Mouse (Mus musculus) limb, embryonic 13.5 days (tissue): ENCODE results near the gene Cltrn. TPM values are rescaled to one million over a fixed set of nuclear protein-coding genes. Genes with fewer than 3 reads are reported as not detected.

ENCODE experiments used
- ATAC-seq: fragments of 200-750 bp; cut with Nextera tagmentation; 2 replicates; pipeline ENCODE4 v1.8.0; 2017; ENCODE audit warnings: low read depth, moderate number of reproducible peaks, moderate TSS enrichment; ENCODE audit not compliant: low FRiP score
- H3K27ac ChIP-seq: fragments of 300-500 bp; sonication (generic); 2 replicates; pipeline ENCODE4 v1.5.1; 2015; ENCODE audit warnings: inconsistent platforms, mild to moderate bottlenecking, moderate library complexity
- H3K27me3 ChIP-seq: fragments of 300-500 bp; sonication (generic); 2 replicates; pipeline ENCODE4 v1.6.1; 2015; ENCODE audit warnings: mild to moderate bottlenecking, inconsistent platforms
- H3K36me3 ChIP-seq: fragments of 300-500 bp; sonication (generic); 2 replicates; pipeline ENCODE4 v1.6.1; 2015; ENCODE audit warnings: inconsistent platforms, mild to moderate bottlenecking, moderate library complexity
- H3K4me1 ChIP-seq: fragments of 300-500 bp; sonication (generic); 2 replicates; pipeline ENCODE4 v1.6.1; 2015; ENCODE audit warnings: inconsistent platforms
- H3K4me2 ChIP-seq: fragments of 300-500 bp; sonication (generic); replicated peaks from 2 replicates; pipeline ENCODE4 v1.6.1; 2015; ENCODE audit warnings: inconsistent platforms, mild to moderate bottlenecking, moderate library complexity
- H3K4me3 ChIP-seq: fragments of 300-500 bp; sonication (generic); 2 replicates; pipeline ENCODE4 v1.5.1; 2015; ENCODE audit warnings: moderate library complexity, mild to moderate bottlenecking, inconsistent platforms
- H3K9ac ChIP-seq: fragments of 300-500 bp; sonication (generic); 2 replicates; pipeline ENCODE4 v1.6.1; 2015; ENCODE audit warnings: mild to moderate bottlenecking, inconsistent platforms
- H3K9me3 ChIP-seq: fragments of 300-500 bp; sonication (generic); 2 replicates; pipeline ENCODE4 v1.6.1; 2016; ENCODE audit warnings: inconsistent platforms
- WGBS: fragments of 180-500 bp; shearing (Covaris S2); methylation state at CpG from one replicate; pipeline ENCODE4 v1.1.7; 2015; 5-methylcytosine and 5-hydroxymethylcytosine counted together
- polyA plus RNA-seq: library from polyadenylated mRNA; unstranded; fragments of >200 nt; fragmentation: Nextera tagmentation; extraction: Ambion mirVana; gene quantifications from 2 replicates; pipeline ENCODE4 v1.2.1, GENCODE M21; 2015

Gene Cltrn
- 0.19 TPM in 1 of 2 replicates, not detected in the other for polyA plus RNA-seq

DNA sequence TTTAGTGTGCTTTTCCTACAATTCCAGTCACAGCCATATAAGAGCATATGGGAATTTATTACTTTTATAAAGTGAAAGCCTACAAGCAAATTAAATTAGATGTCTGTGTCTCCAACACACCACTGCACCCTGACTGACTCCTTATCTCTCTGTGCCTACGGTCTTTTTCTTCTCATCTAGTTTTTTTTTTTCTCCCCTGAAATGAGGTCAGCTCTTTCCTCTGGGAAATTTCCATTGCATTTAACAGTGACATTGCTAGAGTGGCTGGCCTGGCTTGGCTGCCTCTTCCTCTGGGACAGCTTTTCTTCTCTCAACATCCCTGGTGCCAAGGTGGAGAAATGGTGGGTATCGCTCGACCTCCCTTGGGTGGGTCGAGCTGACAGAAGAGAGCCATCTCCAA, at the start of gene Cltrn:
TSS of gene Cltrn (plus strand) at position 249 of the 400 bp plus-strand sequence.
- no peak for ATAC-seq
- Histone ChIP-seq H3K4me2 (no peak within 1 kb of the TSS), H3K36me3 (no peaks in the 10 kb centered on the region), H3K4me3 (no peak within 1 kb of the TSS), H3K4me1 (no peaks in the 10 kb centered on the region), H3K9me3 (no peaks in the 10 kb centered on the region), H3K27me3 (peaks cover 37% of the 10 kb centered on the region), H3K27ac (no peak within 1 kb of the TSS), H3K9ac (no peak within 1 kb of the TSS)
- WGBS = 81% methylated on average over 4 of the region's 4 CpGs

DNA sequence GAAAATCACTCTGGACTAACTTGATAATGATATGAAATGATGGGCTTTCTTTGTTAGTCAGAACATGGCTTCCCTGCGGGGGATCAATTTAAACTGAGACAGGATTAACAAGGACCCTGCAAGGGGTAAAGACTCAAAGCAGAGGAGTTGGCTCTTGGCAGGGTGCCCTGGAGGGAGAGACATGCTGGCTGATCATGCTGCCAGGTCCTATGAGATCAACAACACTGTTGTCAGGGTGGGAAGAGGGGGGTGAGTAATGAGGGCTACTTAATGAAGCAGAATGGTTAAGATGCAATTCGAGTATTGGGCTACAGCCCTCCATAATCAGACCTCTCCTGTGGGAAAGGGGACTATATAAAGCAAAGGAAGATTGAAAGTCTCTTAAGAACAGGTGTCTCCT, 49.7 kb upstream of the Cltrn start:
- H3K36me3 ChIP-seq = no peaks in the 10 kb centered on the region
- H3K9me3 ChIP-seq = no peaks in the 10 kb centered on the region
- peaks cover 17% of the 10 kb centered on the region; the same call in 1 of the 2 replicates for H3K27me3 ChIP-seq
- no peak overlapping the region for H3K4me2 ChIP-seq
- no peak overlapping the region for H3K4me3 ChIP-seq
- H3K4me1 ChIP-seq = no peaks in the 10 kb centered on the region
- no peak for ATAC-seq
- 49% methylated on average over 2 of the region's 2 CpGs for WGBS
- H3K9ac ChIP-seq = no peak overlapping the region
- no peak overlapping the region for H3K27ac ChIP-seq

DNA sequence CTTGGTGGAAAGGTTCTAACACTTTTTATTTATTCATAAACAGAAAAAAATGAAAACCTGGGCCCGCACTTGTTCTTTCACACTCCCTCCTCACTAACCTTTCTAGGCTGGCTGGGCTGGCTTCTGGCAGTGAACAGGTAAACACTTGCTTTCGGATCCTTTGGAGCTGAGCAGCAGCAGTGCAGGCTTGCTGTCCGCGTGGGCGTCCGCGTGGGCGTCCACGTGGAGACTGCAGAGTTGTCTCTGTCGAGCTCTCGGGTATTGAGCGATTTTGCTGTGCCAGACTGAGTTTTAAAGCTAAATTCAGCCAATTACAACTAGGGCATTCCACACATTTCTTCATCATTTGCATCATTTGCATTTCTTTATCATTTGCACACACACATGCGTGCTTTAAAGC, 46.6 kb upstream of the Cltrn start:
- WGBS = 63% methylated on average over 13 of the region's 13 CpGs
- H3K27ac ChIP-seq = no peak overlapping the region
- H3K27me3 ChIP-seq = peaks cover 23% of the 10 kb centered on the region; the same call in 1 of the 2 replicates
- H3K9me3 ChIP-seq = no peaks in the 10 kb centered on the region
- no peak overlapping the region for H3K4me3 ChIP-seq
- H3K9ac ChIP-seq = no peak overlapping the region
- no peaks in the 10 kb centered on the region for H3K36me3 ChIP-seq
- no peak for ATAC-seq
- no peaks in the 10 kb centered on the region for H3K4me1 ChIP-seq
- H3K4me2 ChIP-seq = no peak overlapping the region

DNA sequence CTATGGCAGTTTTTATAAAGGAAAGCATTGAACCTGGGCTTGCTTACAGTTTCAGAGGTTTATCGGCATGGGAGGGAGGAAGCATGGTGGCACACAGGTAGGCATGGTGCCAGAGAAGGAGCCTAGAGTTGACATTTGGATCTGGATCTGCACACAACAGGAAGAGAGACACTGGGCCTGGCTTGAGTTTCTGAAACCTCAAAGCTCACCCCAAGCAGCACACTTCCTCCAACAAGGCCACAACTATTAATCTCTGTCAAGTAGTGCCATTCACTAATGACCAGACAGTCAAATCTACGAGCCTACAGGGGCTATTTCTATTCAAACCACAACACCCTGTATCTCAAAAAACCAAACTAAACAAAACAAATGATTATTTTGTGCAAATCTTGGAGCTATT, 41.9 kb upstream of the Cltrn start:
- H3K27ac ChIP-seq = no peak overlapping the region
- 70% methylated on average over 2 of the region's 2 CpGs for WGBS
- no peaks in the 10 kb centered on the region for H3K9me3 ChIP-seq
- H3K27me3 ChIP-seq = peaks cover 14% of the 10 kb centered on the region; the same call in 1 of the 2 replicates
- H3K36me3 ChIP-seq = no peaks in the 10 kb centered on the region
- no peaks in the 10 kb centered on the region for H3K4me1 ChIP-seq
- H3K4me2 ChIP-seq = no peak overlapping the region
- ATAC-seq = no peak
- no peak overlapping the region for H3K4me3 ChIP-seq
- H3K9ac ChIP-seq = no peak overlapping the region

DNA sequence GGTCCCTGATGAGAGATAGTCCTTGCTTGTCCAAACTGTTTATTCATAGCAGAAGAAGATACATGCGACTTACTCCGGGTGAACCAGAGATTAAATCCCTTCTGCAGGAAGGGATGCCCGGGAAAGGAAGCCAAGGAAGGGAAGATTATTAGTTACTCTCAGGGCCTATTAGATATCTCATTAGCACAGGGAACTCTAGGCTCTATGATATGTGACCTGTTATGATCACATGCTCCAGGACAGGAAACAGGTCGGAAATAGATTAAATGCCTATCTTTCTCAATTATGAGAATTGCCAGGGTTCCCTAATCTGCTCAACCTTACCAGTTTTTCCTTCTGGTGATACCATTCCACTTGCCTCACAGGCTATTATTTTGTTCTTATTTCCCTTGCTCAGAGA, 32.9 kb upstream of the Cltrn start:
- Histone ChIP-seq H3K4me2 (no peak overlapping the region), H3K9me3 (no peaks in the 10 kb centered on the region), H3K36me3 (no peaks in the 10 kb centered on the region), H3K4me3 (no peak overlapping the region), H3K27ac (no peak overlapping the region), H3K27me3 (peaks cover 16% of the 10 kb centered on the region; the same call in 1 of the 2 replicates), H3K4me1 (no peaks in the 10 kb centered on the region), H3K9ac (no peak overlapping the region)
- 91% methylated on average over 4 of the region's 4 CpGs for WGBS
- ATAC-seq = no peak

DNA sequence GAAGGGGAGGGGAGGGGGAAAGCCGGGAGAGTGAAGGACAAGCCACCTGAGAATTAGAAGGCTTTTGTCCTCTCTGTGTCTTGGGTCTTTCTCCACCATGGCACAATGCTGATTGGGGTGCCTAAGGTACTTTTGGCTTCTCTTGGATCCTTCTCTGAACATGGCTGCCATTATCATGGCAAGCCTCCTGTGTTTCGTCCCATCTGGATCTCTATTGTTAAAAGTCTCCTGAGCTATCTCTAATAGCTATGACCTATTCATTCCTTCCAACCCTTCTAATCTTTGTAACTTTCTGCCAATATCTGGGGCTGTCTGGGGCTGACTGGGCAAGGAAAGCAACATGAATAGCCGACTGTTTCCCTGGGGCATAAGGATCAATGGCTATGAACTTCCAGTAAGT, 30.1 kb upstream of the Cltrn start:
- no peak for ATAC-seq
- Histone ChIP-seq H3K4me3 (no peak overlapping the region), H3K4me2 (no peak overlapping the region), H3K36me3 (no peaks in the 10 kb centered on the region), H3K27me3 (peaks cover 23% of the 10 kb centered on the region; the same call in 1 of the 2 replicates), H3K27ac (no peak overlapping the region), H3K9me3 (no peaks in the 10 kb centered on the region), H3K9ac (no peak overlapping the region), H3K4me1 (no peaks in the 10 kb centered on the region)
- 81% methylated on average over 3 of the region's 3 CpGs for WGBS

DNA sequence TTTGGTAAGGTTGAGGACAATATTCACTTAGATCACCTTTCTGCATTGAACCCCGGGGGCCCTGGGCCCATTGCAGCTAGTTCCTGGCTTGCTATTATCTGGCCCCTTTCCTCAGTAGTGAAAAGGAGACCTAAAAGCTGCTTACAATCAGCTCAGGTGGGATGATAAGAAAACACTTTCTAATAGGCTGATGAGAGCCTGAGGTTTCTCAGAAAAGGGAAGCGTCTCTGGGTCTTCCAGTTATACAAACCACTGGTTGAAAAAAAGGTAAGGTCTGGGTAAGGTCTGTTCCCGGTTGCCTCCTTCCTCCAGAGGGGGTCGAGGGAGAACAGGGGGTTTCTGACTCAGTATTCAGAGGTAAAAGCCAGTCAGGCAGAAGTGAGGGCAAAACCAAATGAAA, 29.6 kb upstream of the Cltrn start:
- peaks cover 21% of the 10 kb centered on the region; the same call in 1 of the 2 replicates for H3K27me3 ChIP-seq
- 67% methylated on average over 4 of the region's 4 CpGs for WGBS
- no peak overlapping the region for H3K27ac ChIP-seq

DNA sequence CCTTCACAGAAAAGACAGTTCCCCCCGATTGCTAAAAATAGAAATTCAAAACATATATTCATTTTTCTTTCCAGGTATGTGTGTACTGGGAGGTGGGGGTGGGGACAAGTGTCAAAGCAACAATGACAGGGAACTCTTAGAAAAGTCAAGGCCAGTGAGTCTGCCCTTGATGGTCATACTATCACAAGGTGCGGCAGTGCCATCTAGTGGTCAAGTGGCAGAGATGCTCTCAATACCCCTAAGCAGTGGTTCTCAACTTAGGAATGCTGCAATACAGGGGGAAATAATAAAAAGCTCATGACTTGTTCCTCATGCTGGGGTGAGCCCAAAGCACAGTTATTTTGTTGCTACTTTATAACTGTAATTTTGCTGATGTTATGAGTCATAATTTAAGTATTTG, 22.4 kb upstream of the Cltrn start:
- Histone ChIP-seq H3K4me3 (no peak overlapping the region), H3K27me3 (peaks cover 3% of the 10 kb centered on the region; the same call in 1 of the 2 replicates), H3K9me3 (no peaks in the 10 kb centered on the region), H3K27ac (no peak overlapping the region), H3K4me2 (no peak overlapping the region), H3K36me3 (no peaks in the 10 kb centered on the region), H3K4me1 (no peaks in the 10 kb centered on the region), H3K9ac (no peak overlapping the region)
- ATAC-seq = 0 out of 2 replicates have a peak, but pooled peaks have one; percentile 54
- 19% methylated on average over 2 of the region's 2 CpGs for WGBS

More for the DNA sequence above, 29.6 kb upstream of the Cltrn start:
- ATAC-seq = no peak
- Histone ChIP-seq H3K4me2 (no peak overlapping the region), H3K36me3 (no peaks in the 10 kb centered on the region), H3K4me1 (no peaks in the 10 kb centered on the region), H3K9me3 (no peaks in the 10 kb centered on the region), H3K9ac (no peak overlapping the region), H3K4me3 (no peak overlapping the region)

DNA sequence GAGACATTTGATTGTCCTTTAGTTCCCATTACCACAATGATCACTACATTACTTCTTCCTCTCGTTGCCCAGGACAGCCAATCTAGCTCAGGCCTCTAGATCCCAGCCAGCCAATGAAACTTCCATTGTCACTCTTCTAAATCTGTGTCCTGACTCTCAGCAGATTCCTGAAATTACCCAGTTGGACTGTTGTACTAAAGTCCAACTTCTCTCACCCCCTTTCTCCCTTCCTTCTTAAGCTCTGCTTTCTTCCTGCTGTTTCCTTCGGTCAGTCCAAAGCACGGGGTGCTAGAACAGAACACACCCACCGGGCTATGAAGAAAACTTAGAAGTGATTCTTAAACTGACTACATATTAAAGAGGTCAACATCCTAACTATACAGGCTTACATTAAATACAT, 19.7 kb upstream of the Cltrn start:
- WGBS = 88% methylated on average over 4 of the region's 4 CpGs
- no peak overlapping the region for H3K9ac ChIP-seq
- H3K9me3 ChIP-seq = no peaks in the 10 kb centered on the region
- ATAC-seq = no peak
- H3K4me3 ChIP-seq = no peak overlapping the region
- no peaks in the 10 kb centered on the region for H3K4me1 ChIP-seq
- H3K27ac ChIP-seq = no peak overlapping the region
- H3K36me3 ChIP-seq = peaks cover 10% of the 10 kb centered on the region; the same call in 1 of the 2 replicates
- H3K4me2 ChIP-seq = no peak overlapping the region
- no peaks in the 10 kb centered on the region; the same call in 1 of the 2 replicates for H3K27me3 ChIP-seq

DNA sequence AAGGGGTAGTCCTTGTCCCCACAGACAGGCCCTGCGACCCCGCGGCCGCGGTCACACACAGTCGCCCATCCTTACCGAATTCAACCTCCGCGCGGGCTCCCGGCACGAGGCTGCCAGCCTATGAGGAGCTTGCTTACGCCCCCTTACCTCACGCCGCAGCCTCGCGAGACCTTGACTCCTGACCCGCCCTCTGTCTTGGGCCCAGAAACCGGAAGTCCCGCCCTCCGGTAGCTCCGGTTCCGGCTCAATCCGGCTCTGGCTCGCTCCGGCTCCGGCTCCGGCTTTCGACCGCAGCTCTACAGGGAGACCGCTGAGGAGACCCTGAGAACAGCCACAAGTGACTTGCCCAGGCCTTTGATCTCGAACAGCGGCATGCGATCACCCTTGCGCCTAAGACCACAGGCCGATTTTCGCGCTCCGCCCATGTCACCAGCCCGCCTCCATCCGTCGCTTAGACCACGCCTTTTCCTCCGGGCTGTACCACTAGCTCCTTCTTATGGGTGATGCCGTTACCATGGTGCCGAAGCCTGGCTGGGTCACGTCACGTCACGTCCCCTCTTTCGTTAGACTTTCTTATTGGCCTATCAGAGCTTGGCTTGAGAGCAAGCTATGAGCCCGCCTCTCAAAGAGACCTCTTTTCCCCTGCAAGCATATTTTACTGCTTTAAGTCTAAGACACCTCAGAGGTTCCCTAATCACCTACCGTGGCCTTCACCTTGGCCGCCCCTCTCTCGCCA, 12.4 kb upstream of the Cltrn start, which contains the start of gene Siah1b:
TSS of gene Siah1b (minus strand) at position 454 of the 736 bp plus-strand sequence.
- Histone ChIP-seq H3K27ac (peak within 1 kb of the TSS; percentile 65; the same call in 1 of the 2 replicates), H3K4me3 (peak within 1 kb of the TSS; percentile 60), H3K27me3 (peaks cover 23% of the 10 kb centered on the region; the same call in 1 of the 2 replicates), H3K36me3 (peaks cover 10% of the 10 kb centered on the region; the same call in 1 of the 2 replicates), H3K9ac (peak within 1 kb of the TSS; percentile 68), H3K4me2 (peak within 1 kb of the TSS; percentile 70), H3K4me1 (peaks cover 7% of the 10 kb centered on the region; the same call in 1 of the 2 replicates), H3K9me3 (no peaks in the 10 kb centered on the region)
- WGBS = 25% methylated on average over 54 of the region's 54 CpGs
- peak; percentile 99 for ATAC-seq

DNA sequence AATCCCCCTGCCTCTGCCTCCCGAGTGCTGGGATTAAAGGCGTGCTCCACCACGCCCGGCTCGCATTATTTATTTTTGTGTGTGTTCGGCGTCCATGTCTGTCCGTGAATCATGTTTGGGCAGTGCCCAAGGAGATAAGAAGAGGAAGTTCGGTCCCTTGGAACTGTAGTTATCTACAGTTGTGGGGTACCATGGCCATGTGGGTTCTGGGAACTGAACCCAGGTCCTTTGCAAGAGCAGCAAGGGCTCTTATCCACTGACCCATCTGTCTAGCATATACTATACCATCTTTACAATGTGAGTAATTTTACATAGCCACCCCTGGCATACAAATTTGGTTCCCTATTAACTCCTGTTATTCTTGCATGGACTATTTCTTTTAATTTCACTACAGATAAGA, 6.6 kb upstream of the Cltrn start:
- WGBS = 95% methylated on average over 9 of the region's 9 CpGs
- no peak for ATAC-seq

DNA sequence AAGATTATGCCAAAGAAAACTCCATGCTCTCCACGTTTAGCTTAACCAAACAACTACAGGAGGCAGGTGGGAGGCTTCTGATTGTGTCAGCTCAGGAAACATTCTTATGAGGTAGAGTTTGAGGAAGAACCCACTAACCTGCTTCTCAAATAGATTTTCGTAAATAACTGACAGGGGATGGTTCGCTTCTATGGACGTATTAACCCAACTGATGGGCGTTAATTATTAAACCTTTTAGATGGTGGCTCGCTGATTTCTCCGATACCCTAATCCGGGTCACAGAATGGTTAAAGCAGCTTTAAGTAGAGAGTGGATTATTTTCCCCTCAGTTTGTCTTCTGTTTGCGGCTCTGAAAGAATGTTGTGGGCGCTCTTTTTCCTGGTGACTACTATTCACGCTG, 1.3 kb downstream of the Cltrn start:
- no peaks in the 10 kb centered on the region for H3K4me1 ChIP-seq
- 80% methylated on average over 11 of the region's 11 CpGs for WGBS

More for the DNA sequence above, 6.6 kb upstream of the Cltrn start:
- Histone ChIP-seq H3K27me3 (peaks cover 20% of the 10 kb centered on the region; the same call in 1 of the 2 replicates), H3K9ac (no peak overlapping the region), H3K9me3 (no peaks in the 10 kb centered on the region), H3K4me1 (no peaks in the 10 kb centered on the region), H3K4me2 (no peak overlapping the region), H3K4me3 (no peak overlapping the region), H3K36me3 (no peaks in the 10 kb centered on the region), H3K27ac (no peak overlapping the region)

More for the DNA sequence above, 1.3 kb downstream of the Cltrn start:
- Histone ChIP-seq H3K27me3 (peaks cover 40% of the 10 kb centered on the region), H3K27ac (no peak overlapping the region), H3K4me3 (no peak overlapping the region), H3K36me3 (no peaks in the 10 kb centered on the region), H3K4me2 (no peak overlapping the region), H3K9me3 (no peaks in the 10 kb centered on the region), H3K9ac (no peak overlapping the region)
- no peak for ATAC-seq
